Mouse (Mus musculus): ENCODE data around the gene Gemin4. TPM values are rescaled to one million over a fixed set of nuclear protein-coding genes. Genes with fewer than 3 reads are reported as not detected.

Gene Gemin4
- 7.5 and 9.5 TPM in 2 replicates for polyA plus RNA-seq (2012; rRNA removed; ENCODE audit: low replicate concordance)

GRCm38 (mm10) chr11:76217390-76217800, at the start of gene Gemin4, which contains the start of gene Dbil5:
Gene Gemin4, minus strand, starts transcription at chr11:76217664.
Gene Dbil5, plus strand, starts transcription at chr11:76217608.

DNA sequence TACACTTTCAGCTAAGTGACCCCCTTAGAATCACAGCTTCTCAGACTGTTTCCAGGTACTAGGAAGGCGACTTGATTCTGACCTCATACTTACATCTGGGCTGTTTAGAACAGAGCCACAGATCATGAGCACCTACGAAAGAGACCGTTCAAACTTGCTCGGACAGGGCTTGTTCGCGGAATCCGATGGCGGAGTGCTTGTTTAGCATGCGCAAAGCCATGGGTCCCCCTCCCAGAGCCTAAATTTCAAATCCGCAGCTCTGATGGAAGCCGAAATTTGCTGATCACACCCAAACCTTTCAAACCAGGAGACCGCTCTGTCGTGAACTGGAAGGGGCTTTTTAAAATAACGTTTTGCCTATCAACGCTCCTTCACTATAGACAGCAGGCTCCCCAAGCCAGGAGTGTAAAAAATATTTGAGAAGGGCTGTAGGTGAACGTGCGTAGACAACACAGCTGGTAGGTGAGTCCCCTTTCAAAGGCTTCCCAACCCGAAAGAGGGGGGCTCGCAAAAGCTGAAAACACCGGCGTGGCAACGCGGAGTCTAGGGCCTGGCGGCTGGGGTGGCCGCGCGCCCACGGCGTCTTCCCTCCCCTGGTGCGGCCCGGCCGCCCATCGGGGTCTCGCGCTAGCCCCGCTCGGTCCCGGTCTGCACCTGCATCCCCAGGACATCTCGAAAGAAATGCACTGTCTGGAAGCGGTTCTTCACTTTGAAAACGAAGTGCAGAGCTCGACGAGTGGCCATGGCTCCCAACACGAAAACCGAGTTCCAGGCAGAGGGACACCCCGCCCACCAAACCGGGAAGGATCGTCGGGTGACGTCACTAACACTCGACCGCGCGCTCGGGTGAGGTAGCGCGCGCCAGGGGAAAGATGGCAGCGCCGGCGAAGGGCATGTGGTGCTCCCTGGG, 25.7 kb upstream of the Gemin4 start, which contains the start of the genes Mrm3 and Glod4:
Mrm3 (plus strand) TSS at position 815 of the 910 bp plus-strand sequence.
Glod4 (minus strand) TSS at position 825 of the 910 bp plus-strand sequence.

GRCm38 (mm10) chr11:76179495-76180145, 37.8 kb downstream of the Gemin4 start, which contains the start of the genes Vps53 and Fam57a:
Gene Vps53, minus strand, starts transcription at chr11:76179647.
Gene Fam57a, plus strand, starts transcription at chr11:76179671.

Other genes with a start within 250 kb of the Gemin4 start
- gene 1700016K19Rik, start 217.8 kb downstream of the Gemin4 start, polyA plus RNA-seq (2012; rRNA removed; ENCODE audit: low replicate concordance) = 0.30 TPM in 1 of 2 replicates, not detected in the other
- gene Rflnb, start 189.9 kb downstream of the Gemin4 start, polyA plus RNA-seq (2012; rRNA removed; ENCODE audit: low replicate concordance) = 36.8 and 53.5 TPM in 2 replicates
- 17.6 and 30.0 TPM in 2 replicates for gene Vps53, start 38.0 kb downstream of the Gemin4 start, polyA plus RNA-seq (2012; rRNA removed; ENCODE audit: low replicate concordance)
- gene Fam57a, start 38.0 kb downstream of the Gemin4 start, polyA plus RNA-seq (2012; rRNA removed; ENCODE audit: low replicate concordance) = 14.1 and 17.0 TPM in 2 replicates
- 0.38 and 0.68 TPM in 2 replicates for gene Dbil5, start 56 bp downstream of the Gemin4 start, polyA plus RNA-seq (2012; rRNA removed; ENCODE audit: low replicate concordance)
- gene Mrm3, start 26.1 kb upstream of the Gemin4 start, polyA plus RNA-seq (2012; rRNA removed; ENCODE audit: low replicate concordance) = 6.5 and 8.0 TPM in 2 replicates
- gene Glod4, start 26.1 kb upstream of the Gemin4 start, polyA plus RNA-seq (2012; rRNA removed; ENCODE audit: low replicate concordance) = 4.1 and 9.6 TPM in 2 replicates
- gene Nxn, start 181.5 kb upstream of the Gemin4 start, polyA plus RNA-seq (2012; rRNA removed; ENCODE audit: low replicate concordance) = 21.6 and 24.9 TPM in 2 replicates
- 6.8 and 12.5 TPM in 2 replicates for gene Timm22, start 189.3 kb upstream of the Gemin4 start, polyA plus RNA-seq (2012; rRNA removed; ENCODE audit: low replicate concordance)

Data from mammary gland, adult 2 months (tissue).